Mouse (Mus musculus) lung, adult 2 months (tissue): Measurements from ENCODE around the gene Suv39h2.

ENCODE experiments used
- CTCF ChIP-seq: fragments of 200-500 bp; IDR thresholded peaks from 2 replicates; pipeline ENCODE4 v1.5.1; 2011; ENCODE audit warnings: mild to moderate bottlenecking, low read length, control low read depth; ENCODE audit not compliant: insufficient read depth
- POLR2A ChIP-seq: fragments of 200-500 bp; IDR thresholded peaks from 2 replicates; pipeline ENCODE4 v1.6.1; 2011; ENCODE audit warnings: low read depth, mild to moderate bottlenecking, control low read depth, low read length, borderline replicate concordance; ENCODE audit errors: extremely low read depth

GRCm38 (mm10) chr2:3473891-3474290 lies 940 bp downstream of the Suv39h2 start:
- no peak for TF ChIP-seq POLR2A
- TF ChIP-seq CTCF: no peak
